Mouse (Mus musculus) CD4-positive, CD25-positive, alpha-beta regulatory T cell, adult 2 months (primary cell): ENCODE measurements around the gene Gm5926.
"Not testable (repeated sequence)": the region's sequence is repeated elsewhere in the genome, so short reads cannot be mapped to it uniquely, and the experiment has no call there.

Experiments
- DNase-seq: peaks from one replicate; pipeline ENCODE4 v3.0.0-alpha.2; 2012; ENCODE audit warnings: low read depth, low spot score

Gene Gm5926

GRCm38 (mm10) chrX:32650416-32650815, at the start of gene Gm5926:
Gm5926 (plus strand) TSS chrX:32650716.
- not testable (repeated sequence) for DNase-seq

DNA sequence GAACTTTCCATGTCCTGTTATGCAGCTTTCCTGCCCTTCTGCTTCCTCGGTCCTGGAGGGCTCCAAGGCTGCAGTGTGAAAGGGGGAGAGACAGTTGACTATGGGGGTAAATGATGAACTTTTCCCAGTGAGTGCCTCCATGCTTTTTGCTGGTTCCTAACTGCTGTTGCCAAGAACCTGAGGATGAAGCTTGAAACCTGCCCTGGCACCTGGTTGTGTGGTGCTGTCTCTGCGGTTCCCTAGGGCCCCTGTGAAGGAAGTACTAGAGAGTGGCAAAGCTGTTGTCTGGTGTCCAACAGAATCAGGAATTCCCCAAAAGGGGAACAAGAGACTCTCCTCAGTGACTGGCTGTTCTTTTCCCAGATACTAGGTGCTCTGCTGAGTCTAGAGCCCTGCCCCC, 49.5 kb upstream of the Gm5926 start:
- not testable (repeated sequence) for DNase-seq

- DNase-seq: not testable (repeated sequence)
These were observed 49.1 kb upstream of the Gm5926 start for GRCm38 (mm10) chrX:32601425-32601824.
